Mouse (Mus musculus): ENCODE data around the gene 9930022D16Rik.

DNA sequence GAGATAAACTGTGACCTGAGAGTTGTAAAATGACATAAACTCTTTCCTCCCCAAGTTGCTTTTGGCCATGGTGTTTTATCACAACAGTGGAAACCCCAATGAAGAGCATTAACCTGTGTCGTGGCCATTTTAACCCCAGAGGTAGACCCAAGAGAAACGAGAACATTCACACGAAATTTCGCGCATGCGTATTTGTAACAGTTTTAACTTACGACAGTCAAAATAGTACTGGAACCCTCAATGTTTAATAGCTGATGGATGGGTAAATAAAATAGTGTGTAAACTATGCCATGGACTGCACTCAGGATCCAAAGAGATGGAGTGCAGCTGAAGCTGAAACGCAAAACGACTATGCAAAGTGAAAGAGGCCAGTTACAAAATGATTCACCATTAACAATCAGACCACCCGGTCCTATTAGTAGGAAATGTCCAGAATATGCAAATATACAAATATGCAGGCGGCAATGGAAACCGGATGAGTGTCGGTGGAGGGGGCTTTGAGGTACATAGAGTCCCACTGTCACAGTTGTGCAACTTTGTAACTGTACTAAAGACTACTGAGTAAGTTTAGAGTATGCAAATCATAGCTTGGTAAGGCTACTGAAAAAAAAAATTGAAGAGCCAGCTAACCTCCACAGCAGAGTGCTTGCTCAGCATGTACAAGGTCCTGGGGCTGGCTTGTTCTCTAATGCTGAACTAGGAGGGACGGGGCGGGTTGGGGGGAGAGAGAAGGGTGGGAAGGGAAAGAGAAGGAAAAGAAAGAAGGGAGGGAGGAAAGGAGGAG lies 3.3 kb upstream of the 9930022D16Rik start:
- TF ChIP-seq GATA1 (IDR thresholded peaks at IDR 0.05; ENCODE audit: low read length): no peak
- no peak for TF ChIP-seq TAL1 (IDR thresholded peaks at IDR 0.05; ENCODE audit: low read length)
